Mouse (Mus musculus) liver, embryonic 13.5 days (tissue): ENCODE data around the gene Tppp3. TPM values are rescaled to one million over a fixed set of nuclear protein-coding genes. Genes with fewer than 3 reads are reported as not detected.

Source experiments
- ATAC-seq: fragments of 200-750 bp; cut with Nextera tagmentation; 2 replicates; pipeline ENCODE4 v1.8.0; 2017; ENCODE audit warnings: low read depth, mild to moderate bottlenecking, moderate number of reproducible peaks, moderate library complexity
- DNase-seq: peaks from one replicate; pipeline ENCODE4 v3.0.0; 2022
- H3K27ac ChIP-seq: fragments of 300-500 bp; sonication (generic); 2 replicates; pipeline ENCODE4 v1.5.1; 2015; ENCODE audit warnings: moderate library complexity, mild to moderate bottlenecking, inconsistent platforms
- H3K27me3 ChIP-seq: fragments of 300-500 bp; sonication (generic); 2 replicates; pipeline ENCODE4 v1.6.1; 2015; ENCODE audit warnings: mild to moderate bottlenecking, inconsistent platforms
- H3K36me3 ChIP-seq: fragments of 300-500 bp; sonication (generic); 2 replicates; pipeline ENCODE4 v1.6.1; 2015; ENCODE audit warnings: mild to moderate bottlenecking, inconsistent platforms
- H3K4me1 ChIP-seq: fragments of 300-500 bp; sonication (generic); replicated peaks from 2 replicates; pipeline ENCODE4 v1.6.1; 2015; ENCODE audit warnings: inconsistent platforms
- H3K4me2 ChIP-seq: fragments of 300-500 bp; sonication (generic); 2 replicates; pipeline ENCODE4 v1.6.1; 2015; ENCODE audit warnings: inconsistent platforms, mild to moderate bottlenecking, moderate library complexity
- H3K4me3 ChIP-seq: fragments of 300-500 bp; sonication (generic); replicated peaks from 2 replicates; pipeline ENCODE4 v1.5.1; 2015; ENCODE audit warnings: mild to moderate bottlenecking, inconsistent platforms
- H3K9ac ChIP-seq: fragments of 300-500 bp; sonication (generic); 2 replicates; pipeline ENCODE4 v1.6.1; 2015; ENCODE audit warnings: mild to moderate bottlenecking, inconsistent platforms
- H3K9me3 ChIP-seq: fragments of 300-500 bp; sonication (generic); replicated peaks from 2 replicates; pipeline ENCODE4 v1.6.1; 2016; ENCODE audit warnings: inconsistent platforms
- WGBS: fragments of 180-500 bp; shearing (Covaris S2); methylation state at CpG from one replicate; pipeline ENCODE4 v1.1.7; 2015; ENCODE audit not compliant: insufficient replicate concordance; 5-methylcytosine and 5-hydroxymethylcytosine counted together
- polyA plus RNA-seq: library from polyadenylated mRNA; unstranded; fragments of >200 nt; fragmentation: Nextera tagmentation; extraction: Ambion mirVana; gene quantifications from 2 replicates; pipeline ENCODE4 v1.2.1, GENCODE M21; 2015

The Tppp3 gene
- polyA plus RNA-seq, 1 experiment from 2014 or later = 1.8 TPM

- Histone ChIP-seq H3K9me3 (no peaks in the 10 kb centered on the region), H3K9ac (no peak overlapping the region), H3K36me3 (no peaks in the 10 kb centered on the region), H3K4me3 (no peak overlapping the region), H3K27me3 (peaks cover 2% of the 10 kb centered on the region; the same call in 1 of the 2 replicates), H3K4me1 (peaks cover 54% of the 10 kb centered on the region), H3K27ac (peak overlapping the region; percentile 48), H3K4me2 (peak overlapping the region; percentile 16; the same call in 1 of the 2 replicates)
- ATAC-seq (no peak), DNase-seq (no peak)
- WGBS = 43% methylated on average over 11 of the region's 11 CpGs
Observed at GRCm38 (mm10) chr8:105445296-105446126, 25.8 kb downstream of the Tppp3 start.

- H3K4me2 ChIP-seq = no peak overlapping the region
- peaks cover 33% of the 10 kb centered on the region for H3K4me1 ChIP-seq
- H3K36me3 ChIP-seq = no peaks in the 10 kb centered on the region
- DNase-seq = no peak
- no peak overlapping the region for H3K4me3 ChIP-seq
- H3K27ac ChIP-seq = no peak overlapping the region
- H3K9me3 ChIP-seq = no peaks in the 10 kb centered on the region
- no peak overlapping the region for H3K9ac ChIP-seq
- H3K27me3 ChIP-seq = peaks cover 15% of the 10 kb centered on the region
- 81% methylated on average over 5 of the region's 5 CpGs for WGBS
- no peak for ATAC-seq
Observed at GRCm38 (mm10) chr8:105442661-105443060, 28.7 kb downstream of the Tppp3 start.

GRCm38 (mm10) chr8:105441433-105441832 lies 29.9 kb downstream of the Tppp3 start:
- Histone ChIP-seq H3K4me3 (no peak overlapping the region), H3K36me3 (no peaks in the 10 kb centered on the region), H3K27me3 (peaks cover 23% of the 10 kb centered on the region), H3K9me3 (no peaks in the 10 kb centered on the region), H3K9ac (no peak overlapping the region), H3K27ac (no peak overlapping the region), H3K4me1 (peaks cover 25% of the 10 kb centered on the region), H3K4me2 (no peak overlapping the region)
- DNase-seq = peak; percentile 51
- 5% methylated on average over 6 of the region's 6 CpGs for WGBS
- no peak for ATAC-seq

GRCm38 (mm10) chr8:105438865-105439264 lies 32.5 kb downstream of the Tppp3 start:
- Histone ChIP-seq H3K27me3 (peaks cover 38% of the 10 kb centered on the region), H3K4me3 (no peak overlapping the region), H3K4me2 (no peak overlapping the region), H3K27ac (no peak overlapping the region), H3K36me3 (no peaks in the 10 kb centered on the region), H3K4me1 (peaks cover 6% of the 10 kb centered on the region), H3K9me3 (no peaks in the 10 kb centered on the region), H3K9ac (no peak overlapping the region)
- ATAC-seq = no peak; the same call in 1 of the 2 replicates
- 34% methylated on average over 5 of the region's 5 CpGs for WGBS
- DNase-seq = peak; percentile 44

- WGBS = 76% methylated on average over 5 of the region's 5 CpGs
- H3K4me3 ChIP-seq = no peak overlapping the region
- H3K9me3 ChIP-seq = no peaks in the 10 kb centered on the region
- no peaks in the 10 kb centered on the region for H3K36me3 ChIP-seq
- no peaks in the 10 kb centered on the region for H3K4me1 ChIP-seq
- no peak for DNase-seq
- ATAC-seq = no peak
- H3K27me3 ChIP-seq = peaks cover 41% of the 10 kb centered on the region
- no peak overlapping the region for H3K4me2 ChIP-seq
- H3K9ac ChIP-seq = no peak overlapping the region
- no peak overlapping the region for H3K27ac ChIP-seq
Observed at GRCm38 (mm10) chr8:105437078-105437748, 34.1 kb downstream of the Tppp3 start.

GRCm38 (mm10) chr8:105436218-105436617 lies 35.1 kb downstream of the Tppp3 start:
- no peaks in the 10 kb centered on the region for H3K36me3 ChIP-seq
- H3K9ac ChIP-seq = no peak overlapping the region
- no peaks in the 10 kb centered on the region for H3K4me1 ChIP-seq
- H3K9me3 ChIP-seq = no peaks in the 10 kb centered on the region
- peaks cover 43% of the 10 kb centered on the region for H3K27me3 ChIP-seq
- no peak for ATAC-seq
- H3K27ac ChIP-seq = no peak overlapping the region
- no peak overlapping the region for H3K4me2 ChIP-seq
- 51% methylated on average over 5 of the region's 5 CpGs for WGBS
- no peak overlapping the region for H3K4me3 ChIP-seq
- DNase-seq = no peak

- no peak for ATAC-seq
- no peak overlapping the region for H3K27ac ChIP-seq
- no peaks in the 10 kb centered on the region for H3K9me3 ChIP-seq
- WGBS = 62% methylated on average over 5 of the region's 5 CpGs
- no peak overlapping the region for H3K4me2 ChIP-seq
- H3K9ac ChIP-seq = no peak overlapping the region
- DNase-seq = no peak
- no peak overlapping the region for H3K4me3 ChIP-seq
- H3K4me1 ChIP-seq = no peaks in the 10 kb centered on the region
- no peaks in the 10 kb centered on the region for H3K36me3 ChIP-seq
- peaks cover 31% of the 10 kb centered on the region for H3K27me3 ChIP-seq
Observed at GRCm38 (mm10) chr8:105434136-105434535, 37.2 kb downstream of the Tppp3 start.

- no peak overlapping the region for H3K9ac ChIP-seq
- H3K4me3 ChIP-seq = no peak overlapping the region
- H3K4me1 ChIP-seq = no peaks in the 10 kb centered on the region
- no peak for ATAC-seq
- no peak overlapping the region for H3K27ac ChIP-seq
- H3K9me3 ChIP-seq = no peaks in the 10 kb centered on the region
- no peaks in the 10 kb centered on the region for H3K36me3 ChIP-seq
- WGBS = 45% methylated on average over 5 of the region's 5 CpGs
- H3K4me2 ChIP-seq = no peak overlapping the region
- DNase-seq = no peak
- peaks cover 30% of the 10 kb centered on the region for H3K27me3 ChIP-seq
Observed at GRCm38 (mm10) chr8:105433511-105433910, 37.8 kb downstream of the Tppp3 start.

- ATAC-seq (no peak), DNase-seq (no peak)
- Histone ChIP-seq H3K4me1 (no peaks in the 10 kb centered on the region), H3K4me2 (no peak overlapping the region), H3K4me3 (no peak overlapping the region), H3K36me3 (no peaks in the 10 kb centered on the region), H3K27ac (no peak overlapping the region), H3K9me3 (no peaks in the 10 kb centered on the region), H3K27me3 (peaks cover 30% of the 10 kb centered on the region), H3K9ac (no peak overlapping the region)
- 66% methylated on average over 6 of the region's 6 CpGs for WGBS
Observed at GRCm38 (mm10) chr8:105433021-105433420, 38.3 kb downstream of the Tppp3 start.

GRCm38 (mm10) chr8:105431743-105432515 lies 39.4 kb downstream of the Tppp3 start:
- Histone ChIP-seq H3K4me1 (no peaks in the 10 kb centered on the region), H3K9me3 (no peaks in the 10 kb centered on the region), H3K36me3 (no peaks in the 10 kb centered on the region), H3K4me3 (no peak overlapping the region), H3K27me3 (peaks cover 25% of the 10 kb centered on the region), H3K4me2 (no peak overlapping the region), H3K9ac (no peak overlapping the region), H3K27ac (no peak overlapping the region)
- DNase-seq (no peak), ATAC-seq (no peak)
- WGBS = 54% methylated on average over 7 of the region's 7 CpGs

- Histone ChIP-seq H3K4me2 (no peak overlapping the region), H3K27me3 (0 out of 2 replicates have a peak, but pooled peaks cover 7% of the 10 kb centered on the region), H3K4me1 (no peaks in the 10 kb centered on the region), H3K9ac (no peak overlapping the region), H3K27ac (no peak overlapping the region), H3K36me3 (no peaks in the 10 kb centered on the region), H3K9me3 (no peaks in the 10 kb centered on the region), H3K4me3 (no peak overlapping the region)
- DNase-seq = no peak
- 34% methylated on average over 6 of the region's 6 CpGs for WGBS
- ATAC-seq = no peak
Observed at GRCm38 (mm10) chr8:105426878-105427277, 44.4 kb downstream of the Tppp3 start.
